Mouse (Mus musculus) heart, postnatal 14 days (tissue): ENCODE results near the gene Krt9. TPM values are rescaled to one million over a fixed set of nuclear protein-coding genes. Genes with fewer than 3 reads are reported as not detected.
"Not testable (repeated sequence)": the region's sequence is repeated elsewhere in the genome, so short reads cannot be mapped to it uniquely, and the experiment has no call there.

ENCODE experiments used
- DNase-seq, 2 experiments: peaks; one replicate each; pipeline ENCODE4 v3.0.0; 2021 to 2022
- intact Hi-C: fragments of 180-260 bp; cut with DNase I; formaldehyde crosslinking; loops from one replicate; pipeline ENCODE4 v1.15.1; 2025
- long read RNA-seq, 2 experiments: library from polyadenylated mRNA; stranded (forward); transcript quantifications; one replicate each; pipeline ENCODE4 v2.0.0; 2021
- total RNA-seq, 2 experiments: library from RNA; stranded (reverse); gene quantifications; 2 replicates each; pipeline ENCODE4 v1.2.3; 2021

Krt9 gene
- total RNA-seq = not detected
- long read RNA-seq, experiment 1 = 0 reads
- long read RNA-seq, experiment 2 = 0 reads

- no peak for DNase-seq
- intact Hi-C loops = no loop called here
Measured at GRCm38 (mm10) chr11:100192992-100193391, at the start of gene Krt9. TSS of gene Krt9 (minus strand) at chr11:100193246.

GRCm38 (mm10) chr11:100240272-100240671 is 47.2 kb upstream of the Krt9 start:
- DNase-seq, intact Hi-C loops: not testable (repeated sequence)

DNA sequence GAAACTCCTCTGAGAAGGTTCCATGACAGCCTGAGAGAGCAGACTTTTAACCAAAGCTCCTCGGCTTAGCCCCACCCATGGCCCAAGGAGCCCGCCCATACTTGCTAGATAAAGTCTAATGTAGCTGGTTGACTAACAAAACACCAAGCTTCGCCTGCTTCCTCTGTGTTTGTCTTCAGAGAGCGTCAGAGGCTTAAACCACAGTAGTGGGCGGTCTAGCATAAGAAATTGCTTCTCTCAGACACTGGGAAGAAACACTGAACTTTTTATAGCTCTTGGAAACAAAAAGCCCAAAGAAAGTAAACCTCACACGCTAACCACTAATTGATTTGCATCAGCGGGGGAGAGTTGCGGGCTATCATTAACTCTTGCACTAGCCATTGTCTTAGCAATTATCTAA is 28.7 kb upstream of the Krt9 start:
- no peak for DNase-seq
- intact Hi-C loops = no loop called here

DNA sequence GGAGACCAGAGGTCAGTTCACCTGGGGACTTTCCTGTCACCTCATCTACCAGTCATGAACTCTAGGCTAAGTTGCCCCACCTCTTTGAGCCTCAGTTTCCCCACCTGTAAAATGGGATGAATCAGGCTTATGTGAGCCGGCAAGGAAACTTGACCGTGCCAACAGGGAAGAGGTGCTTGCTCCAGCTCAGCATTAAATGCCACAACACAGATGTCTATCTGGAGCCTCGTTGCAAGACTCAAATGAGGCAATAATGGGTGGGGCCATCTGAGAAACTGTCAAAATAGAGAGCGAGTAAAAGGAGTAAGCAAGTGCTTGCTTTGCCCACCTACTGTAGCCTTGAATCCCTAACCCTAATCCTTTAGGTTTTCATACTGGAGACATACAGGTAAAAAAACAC is 26.3 kb upstream of the Krt9 start:
- intact Hi-C loops = no loop called here
- no peak for DNase-seq

DNA sequence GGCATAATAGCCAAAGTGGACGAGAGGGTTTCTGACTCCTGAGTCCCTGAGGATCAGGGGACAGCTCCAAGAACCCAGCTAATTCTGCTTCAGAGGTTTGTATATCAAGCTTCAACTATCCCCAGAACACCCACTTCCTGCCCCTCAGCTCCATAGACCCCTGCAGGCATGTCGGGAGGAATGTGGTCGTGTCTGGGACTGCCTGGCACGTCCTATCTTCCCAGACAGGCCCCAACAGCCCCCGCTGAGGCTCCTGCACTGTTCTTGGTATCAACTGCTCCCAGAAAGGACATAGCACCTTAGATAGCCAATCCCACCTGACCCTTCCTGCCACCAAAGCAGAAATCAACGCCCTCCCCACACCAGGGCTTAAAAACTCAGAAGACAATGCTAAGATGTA is 15.5 kb upstream of the Krt9 start:
- intact Hi-C loops = no loop called here
- no peak for DNase-seq

DNA sequence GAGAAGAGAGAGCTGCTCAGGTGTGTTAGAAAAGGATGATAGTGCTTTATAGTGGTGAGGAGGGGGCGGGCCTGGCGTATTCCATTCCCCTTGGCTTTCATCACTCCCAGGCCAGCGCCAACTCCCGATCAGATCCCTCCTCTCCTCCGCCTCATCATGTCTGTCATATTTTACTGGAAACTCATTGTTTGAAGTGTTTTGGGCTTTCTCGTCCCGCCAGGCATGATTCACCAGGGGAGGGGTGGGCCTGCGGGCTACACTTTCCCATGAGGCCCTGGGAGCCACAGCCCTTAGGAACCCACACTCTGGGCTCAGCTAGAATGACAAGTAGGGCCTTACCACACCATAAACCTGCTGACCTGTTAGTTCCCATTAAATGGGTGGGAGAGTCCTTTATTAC is 14.5 kb upstream of the Krt9 start, which contains the start of gene Krt14:
Gene Krt14, minus strand, starts transcription at position 51 of the 400 bp plus-strand sequence.
- DNase-seq = no peak
- intact Hi-C loops = no loop called here

DNA sequence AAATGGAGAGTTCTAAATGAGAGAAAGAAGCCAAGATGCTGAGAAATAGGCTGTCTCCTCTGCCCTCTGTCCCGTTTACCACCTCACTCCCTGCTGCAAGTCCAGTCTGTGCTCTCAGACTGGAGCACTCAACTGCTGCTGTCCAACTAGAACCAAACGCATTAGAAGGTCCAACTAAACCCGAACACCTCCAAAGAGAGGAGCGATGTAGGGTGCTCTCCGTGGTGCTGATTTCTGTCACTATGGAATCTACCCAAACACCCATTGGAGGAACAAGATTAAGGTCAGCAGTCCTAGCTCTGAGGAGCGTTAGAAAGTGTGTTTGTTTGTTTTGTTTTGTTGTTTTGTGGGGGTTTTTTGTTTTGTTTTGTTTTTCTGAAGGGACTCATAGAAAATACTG is 10.4 kb upstream of the Krt9 start:
- intact Hi-C loops = no loop called here
- DNase-seq = peak; percentile 37 to 51

DNA sequence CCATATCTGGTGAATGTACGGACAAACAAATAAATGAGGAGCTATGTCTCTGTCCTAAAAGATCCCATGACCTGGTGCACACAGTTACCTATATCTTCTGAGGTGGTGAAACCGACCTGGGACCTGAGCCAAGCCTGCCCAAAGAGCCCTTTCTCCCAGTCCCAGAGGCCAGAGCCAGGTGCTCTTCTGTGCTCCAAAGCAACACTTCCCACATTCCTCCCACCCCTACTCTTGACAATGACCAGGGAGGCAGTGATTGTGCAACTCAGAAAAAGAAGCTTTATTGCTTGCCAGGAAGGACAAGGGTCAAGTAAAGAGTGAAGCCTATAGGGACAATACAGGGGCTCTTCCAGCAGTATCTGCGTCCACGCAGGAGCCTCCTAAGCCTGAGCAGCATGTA is 9.9 kb upstream of the Krt9 start:
- DNase-seq = no peak
- intact Hi-C loops = no loop called here

DNA sequence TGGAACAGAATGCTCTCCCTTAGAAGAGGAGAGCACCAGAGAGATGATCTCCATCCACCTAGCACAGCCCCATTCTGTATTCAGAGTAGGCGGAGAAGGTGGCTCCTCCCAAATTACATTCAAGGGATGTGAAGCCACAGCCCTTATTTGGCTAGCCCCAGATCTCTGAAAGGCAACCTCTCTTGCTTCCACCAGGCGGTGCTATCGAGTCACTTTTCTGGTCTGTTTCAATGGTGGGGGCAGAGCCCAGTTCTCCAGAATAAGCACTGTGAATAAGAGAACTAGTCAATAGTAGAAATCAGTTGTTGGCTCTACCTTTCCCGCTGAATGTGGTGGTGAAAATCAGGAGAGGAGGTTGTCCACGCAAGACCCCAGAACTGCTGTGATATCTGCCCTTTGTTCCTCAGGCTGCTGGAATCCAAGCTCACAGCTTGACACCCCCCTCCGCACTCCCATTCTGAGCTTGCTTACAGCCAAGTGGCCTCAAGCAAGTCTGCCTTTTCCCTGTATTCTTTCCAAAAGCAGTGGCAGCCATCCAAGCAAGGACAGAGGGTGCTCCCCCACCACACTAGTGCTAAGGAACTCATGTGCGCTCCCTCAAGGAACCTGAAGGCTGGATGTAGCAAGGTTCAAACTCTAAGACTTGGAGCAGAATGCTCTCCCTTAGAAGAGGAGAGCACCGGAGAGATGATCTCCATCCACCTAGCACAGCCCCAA is 7.2 kb upstream of the Krt9 start:
- peak; percentile 24 to 39 for DNase-seq
- intact Hi-C loops = no loop called here

GRCm38 (mm10) chr11:100198666-100199065 is 5.6 kb upstream of the Krt9 start:
- DNase-seq = no peak
- intact Hi-C loops = no loop called here

DNA sequence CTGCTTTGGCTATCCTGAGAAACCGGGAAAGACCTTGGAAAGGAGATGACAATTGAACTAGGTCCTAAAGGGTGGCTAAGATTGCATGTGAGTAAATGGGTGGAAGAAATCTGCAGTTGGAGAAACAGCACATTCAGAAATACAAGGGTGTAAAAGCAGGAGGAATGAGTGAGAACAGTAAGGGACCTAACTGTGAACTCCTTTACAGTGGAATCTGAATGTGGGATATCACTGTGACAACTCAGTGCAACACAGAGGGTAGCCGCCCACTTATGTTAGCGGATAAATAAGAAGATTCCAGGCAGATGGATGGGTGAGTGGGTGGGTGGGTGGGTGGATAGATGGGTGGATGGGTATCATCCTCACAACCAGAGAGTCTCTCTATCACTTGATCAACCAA is 1.2 kb downstream of the Krt9 start:
- no peak for DNase-seq
- intact Hi-C loops = no loop called here

DNA sequence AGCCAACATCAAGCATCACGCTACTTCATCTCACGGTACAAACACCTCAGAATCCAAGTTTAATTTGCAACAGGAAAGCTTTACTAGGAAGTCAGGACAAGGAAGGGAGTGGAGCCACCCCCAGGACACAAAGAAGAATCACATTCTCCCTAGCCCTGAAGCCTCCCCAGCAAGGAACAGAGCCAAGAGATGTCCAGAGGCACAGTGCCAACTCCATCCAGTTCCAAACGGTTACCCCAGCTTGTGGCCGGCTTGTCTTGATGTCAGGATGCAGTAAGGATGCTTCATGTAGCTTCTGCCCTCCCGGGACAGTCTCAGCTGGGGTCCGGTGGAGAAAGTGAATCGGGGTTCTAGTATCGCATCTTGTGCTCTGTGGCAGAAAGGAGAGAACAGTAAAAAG is 6.3 kb downstream of the Krt9 start:
- DNase-seq = no peak
- intact Hi-C loops = no loop called here

DNA sequence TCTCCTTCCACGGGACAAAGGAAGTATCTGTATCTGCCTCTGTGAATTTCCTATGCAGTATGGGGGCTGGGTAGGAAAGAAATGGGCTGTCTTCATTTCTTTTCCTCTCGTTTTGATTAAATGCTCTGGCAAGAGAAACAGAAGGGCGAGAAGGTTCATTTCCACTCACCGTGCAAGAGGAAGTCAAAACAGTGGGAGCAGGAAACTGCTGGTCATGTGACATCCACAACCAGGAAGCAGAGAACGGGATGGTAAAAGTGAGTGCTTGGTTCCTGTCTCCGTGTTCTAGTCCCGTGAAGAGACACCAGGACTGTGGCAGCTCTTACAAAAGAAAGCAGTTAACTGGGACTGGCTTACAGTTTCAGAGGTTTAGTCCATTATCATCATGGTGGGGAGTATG is 11.3 kb downstream of the Krt9 start:
- intact Hi-C loops = no loop called here

DNA sequence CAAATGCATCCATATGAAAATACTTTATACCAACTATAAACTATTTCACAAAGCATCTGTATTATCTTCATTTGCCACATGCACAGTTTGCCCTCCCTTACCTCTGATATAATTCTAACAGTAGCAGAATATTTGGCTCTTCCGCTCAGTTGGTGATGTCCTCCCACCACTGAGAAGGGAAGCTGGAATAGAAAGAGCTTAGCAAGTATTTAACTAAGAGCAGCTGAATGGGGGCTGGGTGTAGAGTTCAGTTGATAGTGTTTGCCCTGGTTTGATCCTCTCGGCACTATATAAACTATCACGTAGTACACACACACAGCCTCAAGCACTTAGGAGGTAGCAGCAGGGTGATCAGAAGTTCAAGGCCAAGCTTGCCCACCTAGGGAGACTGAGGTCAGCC is 13.8 kb downstream of the Krt9 start:
- no peak for DNase-seq
- intact Hi-C loops = no loop called here

More for the DNA sequence above, 11.3 kb downstream of the Krt9 start:
- DNase-seq = no peak

GRCm38 (mm10) chr11:100178307-100178706 is 14.7 kb downstream of the Krt9 start:
- intact Hi-C loops = no loop called here
- DNase-seq = no peak

DNA sequence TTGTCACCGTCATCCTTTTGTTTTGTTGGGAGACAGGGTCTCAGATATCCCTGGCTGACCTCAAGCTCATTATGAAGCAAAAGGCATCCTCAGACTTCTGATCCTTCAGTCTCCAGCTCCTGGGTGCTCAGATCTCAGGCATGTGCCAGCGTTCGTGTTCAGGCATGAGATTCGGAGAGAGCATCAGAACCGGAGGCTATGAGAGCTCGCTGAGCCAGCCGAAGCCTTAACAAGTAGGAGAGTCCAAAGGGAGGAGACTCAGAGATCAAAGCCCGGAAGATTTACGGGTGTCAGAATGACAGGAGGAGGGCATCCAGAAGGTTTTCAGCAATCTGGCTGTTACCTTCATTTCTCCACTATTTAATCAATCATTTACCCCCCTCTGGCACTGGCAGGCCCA is 16.3 kb downstream of the Krt9 start:
- DNase-seq = no peak
- intact Hi-C loops = no loop called here

DNA sequence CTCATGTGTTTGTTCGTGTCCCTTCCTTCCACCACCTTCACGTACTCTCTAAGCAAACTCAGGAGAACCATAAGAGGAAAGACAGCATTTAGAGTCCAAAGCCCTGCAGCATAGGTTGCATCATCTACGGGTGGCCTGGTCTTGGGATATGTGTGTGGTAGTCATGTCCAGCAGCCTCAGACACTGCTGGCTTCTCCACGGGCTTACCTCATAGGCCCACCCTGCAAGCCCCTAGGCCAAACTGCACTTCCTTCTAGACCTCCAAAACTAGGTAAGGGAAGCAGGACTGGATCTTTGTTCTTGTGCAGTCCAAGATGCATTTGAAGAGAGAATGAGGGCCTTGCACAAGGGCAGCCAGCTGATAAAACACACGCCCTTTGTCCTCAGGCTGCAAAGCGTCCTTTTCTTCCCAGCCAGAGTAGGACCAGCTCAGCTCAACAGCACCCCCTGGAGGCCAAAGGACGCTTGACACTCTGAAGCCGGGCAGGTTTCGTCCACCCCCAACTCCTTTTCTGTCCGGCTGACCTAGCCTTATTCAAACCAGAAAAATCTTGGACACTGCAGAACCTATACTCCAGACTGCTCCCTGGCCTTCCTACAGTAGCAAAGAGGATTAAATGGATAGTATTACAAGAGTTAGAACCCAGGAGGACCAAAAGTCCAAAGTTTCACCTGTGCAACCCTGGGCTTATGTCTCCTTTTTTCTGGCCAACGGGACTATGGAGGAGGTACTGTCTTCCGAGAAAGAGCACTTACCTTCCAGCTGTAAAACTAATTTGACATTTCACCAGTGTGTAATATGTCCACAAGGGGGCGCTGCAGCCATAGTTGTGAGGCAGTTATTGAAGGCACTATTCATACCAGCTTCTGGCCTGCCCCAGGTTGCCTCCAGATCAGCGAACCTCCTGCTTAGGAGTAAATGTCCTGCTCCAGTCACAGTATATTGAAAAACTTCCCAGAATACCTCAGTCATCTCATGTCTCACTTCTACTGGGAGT is 24.0 kb downstream of the Krt9 start:
- intact Hi-C loops = loop anchor here (1.0 to 10.0 kb wide), 5 partner anchors 107 to 784 kb away; partner anchors contain the start of gene Krt10
- peak; percentile 74 to 85 for DNase-seq

DNA sequence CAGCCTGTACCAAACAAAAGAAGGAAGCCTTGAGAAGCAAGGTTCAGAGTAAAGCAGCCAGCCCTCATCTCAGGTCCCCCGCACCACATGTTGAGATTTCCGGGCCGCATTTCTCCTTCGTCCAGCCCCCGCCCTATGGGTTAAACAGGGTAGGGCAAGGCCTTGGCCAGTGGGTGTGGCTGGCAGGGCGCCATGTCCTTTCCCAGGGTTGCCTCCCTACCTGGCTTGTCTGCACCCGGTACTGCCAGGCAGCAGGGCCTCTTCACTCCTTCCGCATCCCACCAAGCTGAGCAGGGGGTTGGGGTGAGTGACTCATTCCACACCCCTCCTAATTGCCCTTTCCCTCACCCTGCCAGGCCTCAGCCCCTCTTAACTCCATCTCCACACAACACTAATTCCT is 25.0 kb downstream of the Krt9 start:
- intact Hi-C loops = loop anchor here (2.0 to 10.0 kb wide), 4 partner anchors 106 to 783 kb away; partner anchors contain the start of gene Krt10
- DNase-seq = peak; percentile 40 to 61

DNA sequence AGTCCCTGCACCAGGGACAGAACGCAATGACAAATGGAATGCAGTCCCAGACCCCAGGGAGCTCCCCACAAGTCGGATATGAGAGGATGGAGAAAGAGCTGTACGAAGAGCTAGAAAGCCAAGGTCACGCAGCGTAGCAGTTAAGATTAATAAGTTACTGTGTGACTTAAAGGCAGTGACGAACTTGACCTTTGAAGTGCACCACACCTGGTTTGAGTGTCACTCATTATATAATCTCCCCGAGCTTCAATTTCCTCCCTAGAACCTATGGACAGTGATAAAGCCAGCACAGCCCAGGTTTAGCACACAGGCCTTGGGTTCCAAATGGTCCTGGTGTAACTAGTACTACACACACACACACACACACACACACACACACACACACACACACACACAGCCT is 28.7 kb downstream of the Krt9 start:
- intact Hi-C loops = loop anchor here (10.0 kb wide), 1 partner anchor 780 kb away; the partner anchor contains the start of gene Krt10
- DNase-seq = no peak

- intact Hi-C loops = no loop called here
Measured at GRCm38 (mm10) chr11:100157908-100158477, 35.1 kb downstream of the Krt9 start.

DNA sequence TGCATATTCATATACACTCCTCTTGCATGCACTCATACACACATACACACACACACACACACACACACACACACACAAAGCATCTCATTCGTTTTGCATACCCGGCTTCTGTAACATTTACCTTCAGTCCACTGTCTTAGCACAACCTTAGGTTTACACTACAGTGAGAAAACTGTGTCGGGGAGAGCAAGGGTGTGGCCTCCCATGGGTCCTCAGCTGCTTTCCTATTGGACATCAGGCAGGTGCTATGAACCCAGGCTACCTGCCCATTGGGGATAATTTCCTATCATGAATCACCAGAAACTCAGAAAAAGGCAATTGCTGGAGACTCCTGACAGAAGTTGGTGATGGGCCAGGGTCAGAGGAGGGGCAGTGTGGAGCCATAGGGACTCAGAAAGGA is 35.7 kb downstream of the Krt9 start:
- DNase-seq = no peak
- intact Hi-C loops = no loop called here

More at GRCm38 (mm10) chr11:100157908-100158477, 35.1 kb downstream of the Krt9 start:
- no peak for DNase-seq
